Mouse (Mus musculus): ENCODE data around the gene D1Pas1. TPM values are rescaled to one million over a fixed set of nuclear protein-coding genes. Genes with fewer than 3 reads are reported as not detected.

Gene D1Pas1
- polyA plus RNA-seq (2012), result not detected in 2 replicates

DNA sequence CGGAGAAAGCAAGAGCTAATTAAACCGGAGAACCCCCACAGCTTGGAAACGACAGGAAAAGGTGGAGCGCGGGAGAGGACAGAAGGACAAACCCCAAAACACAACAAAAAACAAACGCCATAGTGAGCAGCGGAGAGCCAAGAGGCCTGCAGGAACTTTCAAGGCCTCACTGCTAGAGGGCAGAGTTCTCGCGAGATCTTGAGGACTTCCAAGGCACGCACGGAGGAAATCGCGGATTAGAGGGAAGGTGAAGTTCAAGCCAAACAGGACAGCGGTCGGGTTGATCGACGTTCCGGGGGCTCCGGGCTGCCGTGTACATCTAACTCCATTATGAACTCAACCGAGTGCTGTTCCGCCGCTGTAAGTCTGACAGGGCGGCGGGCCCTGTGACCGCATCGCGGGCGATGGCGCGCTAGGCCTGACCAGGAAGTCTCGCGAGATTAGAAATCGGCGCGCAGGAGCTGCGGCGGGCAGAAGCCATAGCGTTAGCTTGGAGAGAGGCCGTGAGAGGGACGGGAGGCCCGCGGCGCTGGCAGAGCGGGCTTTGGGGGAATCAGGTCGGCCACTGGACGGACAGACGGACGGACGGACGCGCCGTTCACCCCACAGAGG is at the start of gene D1Pas1:
Gene D1Pas1, plus strand, starts transcription at position 216 of the 612 bp plus-strand sequence.
- TF ChIP-seq GATA1 (IDR thresholded peaks at IDR 0.05; ENCODE audit: low read length), result no peak

DNA sequence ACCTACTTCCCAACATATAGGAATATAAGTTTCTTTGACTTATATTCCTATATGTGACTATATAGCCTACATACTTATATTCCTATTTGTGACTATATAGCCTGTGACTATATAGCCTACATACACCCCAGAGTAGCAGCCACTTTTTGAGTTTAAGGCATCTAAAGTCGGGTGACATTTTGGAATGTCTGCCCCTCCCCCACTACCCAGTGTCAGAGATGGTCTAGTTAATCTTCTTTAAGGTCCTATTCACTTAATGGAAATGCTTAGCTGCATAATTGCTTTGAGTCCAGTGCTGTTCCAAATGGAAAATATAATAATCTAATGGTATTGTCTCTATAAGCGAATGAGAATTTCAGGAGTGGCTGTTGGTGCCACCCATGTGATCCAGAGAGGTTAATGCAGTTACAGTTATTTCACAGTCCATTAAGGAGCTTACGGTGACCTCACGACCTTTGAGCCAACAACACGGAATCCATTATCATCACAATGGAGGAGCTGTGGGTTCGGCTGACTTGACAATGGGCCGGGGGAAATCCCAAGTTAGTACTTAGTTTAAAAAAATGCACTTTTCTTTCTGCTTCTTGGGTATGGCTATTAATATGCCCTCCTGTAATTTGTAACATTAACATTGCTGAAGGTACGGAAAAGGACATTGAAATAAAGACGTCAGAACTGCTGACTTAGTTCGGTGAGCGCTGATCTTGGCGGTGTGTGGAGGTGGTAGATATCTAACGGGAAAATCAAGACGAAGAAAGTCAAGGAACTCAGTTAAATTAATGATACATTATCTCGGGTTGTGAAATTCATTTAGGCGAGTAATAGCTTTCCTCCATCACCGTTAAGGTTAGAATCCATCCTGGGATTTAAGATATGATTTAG is 44.5 kb upstream of the D1Pas1 start:
- no peak for TF ChIP-seq GATA1 (IDR thresholded peaks at IDR 0.05; ENCODE audit: low read length)

DNA sequence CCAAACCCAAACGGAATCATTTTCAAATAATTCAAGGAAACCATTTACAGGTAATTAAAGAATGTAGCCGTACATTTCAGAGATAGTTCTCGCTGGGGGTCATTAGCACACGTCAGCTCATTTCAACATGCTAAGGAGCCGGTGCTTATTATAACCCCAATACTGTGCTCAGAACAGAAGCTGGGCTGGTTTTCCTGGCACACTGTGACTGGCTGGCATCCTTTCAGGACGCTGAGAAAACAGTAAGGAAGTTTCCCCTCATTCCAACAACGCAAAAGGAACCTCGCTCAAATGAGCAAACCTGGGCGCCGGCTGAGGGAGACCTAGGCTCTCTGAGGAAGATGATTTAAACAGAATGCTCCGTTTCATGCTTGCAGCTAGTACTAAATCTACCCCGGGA is 43.2 kb upstream of the D1Pas1 start:
- no peak for TF ChIP-seq GATA1 (IDR thresholded peaks at IDR 0.05; ENCODE audit: low read length)

DNA sequence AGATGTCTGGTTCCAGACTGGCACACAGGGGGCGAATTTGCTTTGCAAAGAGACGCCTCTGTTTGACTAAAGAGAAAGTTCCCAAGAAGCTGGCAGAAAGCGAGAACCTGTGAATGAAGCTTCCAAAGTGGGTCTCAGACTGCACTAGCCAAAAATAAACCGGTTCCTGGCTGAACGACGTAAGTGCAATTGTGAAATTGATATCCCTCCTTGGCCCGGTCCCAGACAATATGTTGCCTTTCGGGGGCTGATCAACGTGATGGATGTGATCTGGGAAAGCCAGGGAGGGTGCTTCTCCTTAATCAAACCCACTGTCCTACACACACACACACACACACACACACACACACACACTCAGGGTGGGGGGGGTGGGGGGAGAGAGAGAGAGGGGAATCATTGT is 41.8 kb upstream of the D1Pas1 start:
- TF ChIP-seq GATA1 (IDR thresholded peaks at IDR 0.05; ENCODE audit: low read length), result no peak

DNA sequence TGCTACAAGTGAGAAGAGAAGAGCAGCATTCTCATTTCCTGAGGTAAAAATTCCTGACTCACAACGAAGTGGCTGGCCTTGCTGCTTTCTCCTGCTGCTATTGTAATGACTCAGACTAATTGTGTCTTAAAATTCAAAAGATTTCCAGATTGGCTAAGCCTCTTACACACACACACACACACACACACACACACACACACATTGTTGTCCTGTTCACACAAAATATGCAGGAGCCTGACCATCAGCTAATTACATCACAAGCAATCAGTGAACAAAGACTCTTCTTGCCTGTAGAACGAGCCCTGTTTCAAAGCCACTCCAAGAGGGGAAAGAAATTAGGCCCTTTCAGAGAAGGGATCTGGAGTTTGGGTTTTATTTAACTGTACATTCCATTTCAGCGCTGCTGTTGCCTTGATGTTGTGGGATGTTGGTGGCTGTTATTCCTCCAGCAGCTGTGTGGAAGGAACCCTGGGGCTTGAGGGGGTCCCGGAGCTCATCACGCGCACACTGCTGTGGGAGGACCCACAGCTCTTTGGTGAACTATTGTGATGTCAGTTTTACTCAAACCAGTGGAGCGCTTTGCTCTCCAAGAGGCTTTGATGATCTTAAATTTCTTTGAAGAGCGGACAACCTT is 40.8 kb upstream of the D1Pas1 start:
- no peak for TF ChIP-seq GATA1 (IDR thresholded peaks at IDR 0.05; ENCODE audit: low read length)

DNA sequence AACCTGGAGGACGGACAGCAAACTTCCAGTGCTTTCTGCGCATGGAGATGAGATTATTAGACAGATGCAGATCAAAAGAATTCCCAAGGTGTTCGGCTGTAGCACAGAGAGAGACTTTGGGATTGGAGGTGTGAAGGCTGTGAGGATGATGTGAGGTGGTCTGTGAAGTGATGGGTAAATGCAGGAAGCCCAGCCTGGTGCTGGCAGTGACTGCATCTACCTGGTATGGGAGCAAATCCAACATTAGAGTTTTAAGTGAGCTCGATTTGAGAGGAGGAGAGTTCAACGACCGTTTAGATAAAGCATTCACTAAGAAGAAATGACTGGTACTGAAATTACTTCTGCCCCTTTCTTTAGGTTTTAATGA is 40.3 kb upstream of the D1Pas1 start:
- TF ChIP-seq GATA1 (IDR thresholded peaks at IDR 0.05; ENCODE audit: low read length), result no peak

DNA sequence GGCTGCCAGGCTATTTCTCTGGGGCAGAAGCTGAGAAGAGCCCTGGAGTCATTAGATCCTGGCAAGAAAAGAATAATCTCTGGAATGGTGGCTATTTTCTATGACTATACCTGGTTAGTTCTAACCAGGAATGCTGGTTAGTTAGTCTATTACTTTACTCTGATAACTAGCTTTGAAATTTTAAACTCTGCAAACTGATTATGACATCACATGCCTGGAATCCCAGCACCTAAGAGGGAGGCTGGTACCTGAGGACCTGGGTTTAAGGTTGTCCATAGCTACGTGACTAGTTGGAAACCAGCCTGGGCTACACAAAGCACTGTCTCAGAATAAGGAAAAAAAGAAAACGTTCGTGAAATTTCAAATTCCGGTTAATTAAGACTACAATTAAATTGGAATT is 39.7 kb upstream of the D1Pas1 start:
- no peak for TF ChIP-seq GATA1 (IDR thresholded peaks at IDR 0.05; ENCODE audit: low read length)

DNA sequence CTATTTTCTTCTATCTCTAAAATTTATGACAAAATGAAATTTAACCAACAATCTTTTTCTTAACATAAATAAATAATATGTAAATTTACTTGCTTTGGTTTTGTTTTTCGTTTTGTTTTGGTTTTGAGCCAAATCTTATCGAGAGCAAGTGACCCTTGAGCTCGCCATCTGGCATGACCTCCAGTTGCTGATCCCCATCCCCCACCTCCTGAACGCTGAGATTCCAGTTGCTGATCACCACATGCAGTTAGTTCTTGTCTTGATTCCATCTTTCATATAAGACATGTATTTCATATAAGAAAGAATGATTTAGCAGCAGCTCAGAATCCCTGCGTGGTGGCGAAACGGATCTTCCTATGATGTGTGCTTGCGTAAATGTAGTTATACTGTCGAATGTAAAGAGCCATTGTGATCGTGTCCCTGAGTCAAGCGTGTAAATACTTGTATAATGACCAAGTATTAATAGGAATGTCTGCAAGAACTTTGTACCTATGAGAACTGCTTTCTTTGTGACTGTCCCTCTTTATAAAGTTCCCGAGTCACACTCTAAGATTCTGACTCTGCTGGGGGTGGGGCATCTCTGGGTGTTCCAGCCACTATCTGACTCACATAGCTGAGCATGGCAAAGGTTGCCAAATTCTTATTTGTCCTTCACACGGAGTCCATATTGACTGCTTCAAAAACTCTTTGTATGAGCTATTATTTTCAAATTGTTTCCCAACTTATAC is 36.9 kb upstream of the D1Pas1 start:
- TF ChIP-seq GATA1 (IDR thresholded peaks at IDR 0.05; ENCODE audit: low read length), result no peak

DNA sequence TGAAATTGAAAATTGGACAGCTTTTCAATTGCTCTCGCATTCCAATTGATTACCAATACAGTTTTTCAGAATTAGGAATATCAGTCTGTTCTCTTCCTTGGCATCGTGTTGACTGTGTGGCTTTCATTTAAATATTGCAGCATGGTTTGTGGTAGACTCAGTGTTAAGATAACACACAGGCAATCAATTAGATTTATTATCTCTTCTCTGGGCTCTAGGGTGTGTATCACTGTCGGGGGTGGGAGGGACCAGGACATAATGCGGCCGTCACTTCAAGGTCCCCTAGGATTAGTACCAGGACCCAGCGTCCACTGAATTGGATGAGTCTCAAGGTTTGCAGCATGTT is 36.4 kb upstream of the D1Pas1 start:
- TF ChIP-seq GATA1 (IDR thresholded peaks at IDR 0.05; ENCODE audit: low read length), result no peak

DNA sequence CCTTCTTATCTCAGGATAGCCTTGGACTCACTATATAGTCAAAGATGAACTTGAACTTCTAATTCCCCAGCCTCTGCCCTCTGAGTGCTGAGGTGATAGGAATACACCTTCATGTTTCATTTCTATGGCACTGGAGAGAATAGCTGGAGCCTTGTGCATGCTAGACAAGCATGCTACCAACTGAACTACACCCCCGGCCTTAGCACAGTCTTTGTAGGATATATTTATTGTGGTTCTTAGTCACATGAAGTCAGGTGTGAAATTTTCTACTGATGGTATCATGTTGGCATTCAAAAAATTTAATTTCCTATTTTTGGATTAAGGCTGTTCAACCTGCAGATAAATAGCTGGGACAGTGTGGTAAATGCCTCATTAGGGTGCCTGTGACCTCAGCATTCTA is 33.0 kb upstream of the D1Pas1 start:
- no peak for TF ChIP-seq GATA1 (IDR thresholded peaks at IDR 0.05; ENCODE audit: low read length)

DNA sequence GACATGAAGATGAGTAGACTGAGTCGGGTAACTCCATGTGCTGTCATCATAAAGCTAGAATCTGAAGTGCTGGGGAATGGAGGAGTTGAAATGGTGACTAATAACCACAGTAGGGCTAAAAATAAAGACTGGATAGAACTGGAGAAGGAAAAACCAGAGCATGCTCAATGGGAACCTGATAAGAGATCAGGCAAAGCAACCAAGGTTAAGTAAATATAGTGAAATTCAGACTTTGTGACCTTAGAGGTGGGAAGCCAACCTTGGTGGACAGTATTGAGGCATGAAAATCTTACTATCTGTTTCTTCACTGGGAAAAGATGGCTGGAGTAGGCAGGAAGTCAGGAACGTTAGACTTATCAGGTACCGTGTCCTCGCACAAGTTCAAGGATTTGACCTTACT is 14.8 kb upstream of the D1Pas1 start:
- no peak for TF ChIP-seq GATA1 (IDR thresholded peaks at IDR 0.05; ENCODE audit: low read length)

DNA sequence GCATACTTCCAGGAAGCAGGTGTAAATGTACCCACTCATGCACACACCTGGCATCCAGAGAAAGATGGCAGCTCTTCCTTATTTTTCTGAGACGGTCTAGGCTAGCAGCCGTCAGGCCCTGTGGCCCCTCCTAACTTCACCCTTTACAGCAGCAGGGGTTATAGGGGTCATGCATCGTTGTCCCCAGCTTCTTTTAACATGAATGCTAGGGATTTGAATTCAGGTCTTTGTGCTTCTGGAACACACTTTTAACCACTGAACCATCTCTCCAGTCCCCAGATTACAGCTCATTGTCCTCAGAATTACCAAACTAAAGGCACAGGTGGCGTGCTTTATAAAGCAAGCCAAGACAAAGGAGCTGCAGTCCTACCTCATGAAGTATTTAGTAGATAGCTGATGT is 12.6 kb upstream of the D1Pas1 start:
- no peak for TF ChIP-seq GATA1 (IDR thresholded peaks at IDR 0.05; ENCODE audit: low read length)

DNA sequence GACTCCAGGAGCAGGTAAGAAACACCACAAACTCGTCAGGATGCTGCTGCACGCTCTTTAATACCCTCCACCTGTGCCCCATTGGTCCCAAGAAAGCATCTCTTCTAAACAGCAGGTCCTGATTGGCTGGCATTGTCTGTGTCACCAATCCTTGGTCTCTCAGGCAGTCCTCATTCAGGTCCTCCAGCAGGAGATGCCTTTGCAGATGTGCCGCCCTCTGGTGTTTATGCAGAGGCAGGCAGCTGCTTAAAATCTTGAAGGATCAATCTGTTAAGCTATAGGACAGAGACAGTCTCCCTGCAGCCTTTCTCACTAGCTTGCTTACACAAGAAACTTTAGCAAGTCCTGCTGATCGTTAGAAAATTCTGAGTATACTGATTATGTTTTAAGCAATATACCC is 7.8 kb upstream of the D1Pas1 start:
- TF ChIP-seq GATA1 (IDR thresholded peaks at IDR 0.05; ENCODE audit: low read length), result no peak

DNA sequence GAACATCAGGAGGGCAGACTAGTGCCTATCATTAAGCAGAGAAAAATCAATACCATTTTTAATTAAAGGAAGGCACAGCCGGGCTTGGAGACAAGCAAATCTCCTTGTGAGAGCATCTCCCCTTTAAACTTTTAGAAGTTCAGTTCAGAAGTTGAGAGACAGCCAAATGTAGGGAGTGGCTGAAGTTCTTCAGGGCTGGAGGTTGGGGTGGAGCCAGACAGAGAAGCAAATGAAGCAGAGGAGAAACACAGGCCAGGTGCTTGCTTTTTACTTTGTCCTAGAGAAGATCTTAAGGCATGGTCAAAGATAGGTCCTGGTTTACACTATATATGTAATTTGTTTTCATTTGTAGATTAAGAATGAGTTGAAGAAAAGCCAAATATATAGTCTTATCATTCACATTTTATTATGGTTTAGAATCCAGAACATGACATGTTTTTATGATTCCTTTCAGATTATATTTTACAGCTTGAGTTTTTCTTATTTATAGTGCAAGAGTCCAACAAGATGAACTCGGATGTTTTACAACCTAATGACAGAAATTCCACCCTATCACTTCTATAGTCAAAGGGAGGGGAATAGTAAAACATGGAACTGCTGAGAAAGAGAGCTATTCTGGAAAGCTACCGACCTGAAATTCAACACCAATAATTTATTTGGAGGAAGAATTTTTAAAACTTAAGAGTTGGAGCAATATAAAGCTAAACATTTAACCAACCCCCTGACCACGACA is 2.9 kb upstream of the D1Pas1 start:
- no peak for TF ChIP-seq GATA1 (IDR thresholded peaks at IDR 0.05; ENCODE audit: low read length)

DNA sequence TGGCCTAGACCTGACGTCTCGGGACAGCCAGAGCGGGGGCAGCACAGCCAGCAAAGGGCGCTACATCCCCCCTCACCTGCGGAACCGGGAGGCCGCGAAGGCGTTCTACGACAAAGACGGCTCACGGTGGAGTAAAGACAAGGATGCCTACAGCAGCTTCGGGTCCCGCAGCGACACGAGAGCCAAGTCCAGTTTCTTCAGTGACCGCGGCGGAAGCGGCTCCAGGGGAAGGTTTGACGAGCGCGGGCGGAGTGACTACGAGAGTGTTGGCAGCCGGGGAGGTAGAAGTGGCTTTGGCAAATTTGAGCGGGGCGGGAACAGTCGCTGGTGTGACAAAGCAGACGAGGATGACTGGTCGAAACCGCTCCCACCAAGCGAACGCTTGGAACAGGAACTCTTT is 710 bp downstream of the D1Pas1 start:
- no peak for TF ChIP-seq GATA1 (IDR thresholded peaks at IDR 0.05; ENCODE audit: low read length)

Data from G1E-ER4 (cell line).